Mouse (Mus musculus) gastrocnemius, adult 18-20 months (tissue): ENCODE measurements around the gene Krtap17-1. TPM values are rescaled to one million over a fixed set of nuclear protein-coding genes. Genes with fewer than 3 reads are reported as not detected.

Experiments
- DNase-seq: peaks from one replicate; pipeline ENCODE4 v3.0.0; 2021; ENCODE audit warnings: low spot score
- long read RNA-seq, 2 experiments: library from polyadenylated mRNA; stranded (forward); transcript quantifications; one replicate each; pipeline ENCODE4 v2.0.0; 2021
- total RNA-seq, 2 experiments: library from RNA; stranded (reverse); gene quantifications; 2 replicates each; pipeline ENCODE4 v1.2.3; 2021

Krtap17-1 gene
- not detected for total RNA-seq
- long read RNA-seq, experiment 1 = 0 reads
- long read RNA-seq, experiment 2 = 0 reads

- DNase-seq = no peak
Measured at GRCm38 (mm10) chr11:99993620-99994383, at the start of gene Krtap17-1. TSS of gene Krtap17-1 (minus strand) at chr11:99993994.

GRCm38 (mm10) chr11:100041454-100041853 lies 47.7 kb upstream of the Krtap17-1 start, which contains the start of gene Krt34:
TSS of gene Krt34 (minus strand) at chr11:100041554.
- no peak for DNase-seq

GRCm38 (mm10) chr11:100029768-100030167 lies 36.0 kb upstream of the Krtap17-1 start, which contains the start of gene Krt33b:
TSS of gene Krt33b (minus strand) at chr11:100029868.
- no peak for DNase-seq

GRCm38 (mm10) chr11:100021438-100021837 lies 27.6 kb upstream of the Krtap17-1 start:
- DNase-seq = no peak

- DNase-seq = no peak
Measured at GRCm38 (mm10) chr11:100019466-100019865, 25.7 kb upstream of the Krtap17-1 start.

- no peak for DNase-seq
Measured at GRCm38 (mm10) chr11:100016112-100016511, 22.3 kb upstream of the Krtap17-1 start, which contains the start of gene Krt33a. TSS of gene Krt33a (minus strand) at chr11:100016212.

GRCm38 (mm10) chr11:100013691-100014171 lies 19.9 kb upstream of the Krtap17-1 start:
- DNase-seq = no peak

- DNase-seq = no peak
Measured at GRCm38 (mm10) chr11:100010682-100011081, 16.9 kb upstream of the Krtap17-1 start.

GRCm38 (mm10) chr11:100008336-100008735 lies 14.5 kb upstream of the Krtap17-1 start:
- DNase-seq = no peak

GRCm38 (mm10) chr11:100006624-100007023 lies 12.8 kb upstream of the Krtap17-1 start:
- DNase-seq = no peak

- DNase-seq = no peak
Measured at GRCm38 (mm10) chr11:100005905-100006304, 12.1 kb upstream of the Krtap17-1 start.

GRCm38 (mm10) chr11:100004846-100005245 lies 11.1 kb upstream of the Krtap17-1 start:
- peak; percentile 19 for DNase-seq

- DNase-seq = no peak
Measured at GRCm38 (mm10) chr11:99999091-99999490, 5.3 kb upstream of the Krtap17-1 start.

GRCm38 (mm10) chr11:99994384-99994661 lies 529 bp upstream of the Krtap17-1 start:
- no peak for DNase-seq

- DNase-seq = no peak
Measured at GRCm38 (mm10) chr11:99990571-99990970, 3.2 kb downstream of the Krtap17-1 start.

GRCm38 (mm10) chr11:99989881-99990405 lies 3.9 kb downstream of the Krtap17-1 start:
- no peak for DNase-seq

GRCm38 (mm10) chr11:99988530-99988929 lies 5.3 kb downstream of the Krtap17-1 start:
- DNase-seq = no peak

- DNase-seq = no peak
Measured at GRCm38 (mm10) chr11:99986180-99986647, 7.6 kb downstream of the Krtap17-1 start, which contains the start of gene Krtap16-1. TSS of gene Krtap16-1 (minus strand) at chr11:99986597.

- peak; percentile 7 for DNase-seq
Measured at GRCm38 (mm10) chr11:99985291-99986092, 8.3 kb downstream of the Krtap17-1 start.

- no peak for DNase-seq
Measured at GRCm38 (mm10) chr11:99983442-99983841, 10.4 kb downstream of the Krtap17-1 start.

- no peak for DNase-seq
Measured at GRCm38 (mm10) chr11:99982731-99983130, 11.1 kb downstream of the Krtap17-1 start.

- no peak for DNase-seq
Measured at GRCm38 (mm10) chr11:99978953-99979352, 14.8 kb downstream of the Krtap17-1 start, which contains the start of gene Krtap29-1. TSS of gene Krtap29-1 (minus strand) at chr11:99979053.
